Mouse (Mus musculus) lung, postnatal 0 days (tissue): ENCODE data around the gene Recql5.

Experiments
- CTCF ChIP-seq: IDR thresholded peaks from 2 replicates; pipeline ENCODE4 v1.5.1; 2016; ENCODE audit warnings: antibody characterized with exemption, mild to moderate bottlenecking
- EP300 ChIP-seq: IDR thresholded peaks from 2 replicates; pipeline ENCODE4 v1.6.1; 2016; ENCODE audit warnings: antibody characterized with exemption, mild to moderate bottlenecking, control low read depth

GRCm38 (mm10) chr11:115843141-115843890 is 90.0 kb downstream of the Recql5 start:
- TF ChIP-seq CTCF = no peak
- TF ChIP-seq EP300 = no peak
